Mouse (Mus musculus): ENCODE results near the gene Tex2. TPM values are rescaled to one million over a fixed set of nuclear protein-coding genes. Genes with fewer than 3 reads are reported as not detected.

Gene Tex2
- polyA plus RNA-seq, 1 experiment = 33.0 TPM

DNA sequence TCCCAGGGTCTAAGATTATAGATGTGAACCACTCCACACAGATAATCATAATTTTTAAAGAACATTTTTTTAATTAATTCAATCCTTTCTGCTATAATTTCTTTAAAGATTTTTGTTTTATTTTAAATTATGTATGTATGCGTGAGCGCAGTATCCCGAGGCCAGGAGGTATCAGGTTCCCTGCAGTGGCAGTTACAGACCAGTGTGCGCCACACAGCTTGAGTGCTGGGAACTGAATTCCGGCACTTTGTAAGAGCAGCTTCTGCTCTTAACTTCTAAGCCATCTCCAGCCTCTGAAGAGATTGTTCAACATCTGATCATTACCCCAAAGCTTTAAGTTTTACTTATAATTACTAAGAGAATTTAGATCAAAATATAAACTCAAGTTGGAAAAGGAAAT lies 23.1 kb downstream of the Tex2 start:
- H3K36me3 ChIP-seq (ENCODE audit: control insufficient read depth, insufficient read depth, low read length) = no peaks in the 10 kb centered on the region
- no peak overlapping the region for H3K4me3 ChIP-seq (ENCODE audit: insufficient read depth, low read depth, low read length)
- no peak for DNase-seq
- no peak overlapping the region for H3K27ac ChIP-seq (ENCODE audit: insufficient read depth, low read depth, low read length)
- TF ChIP-seq CTCF (conservative IDR thresholded peaks at IDR 0.05; ENCODE audit: insufficient read depth, insufficient read length, low read depth, low read length) (no peak), POLR2A (IDR thresholded peaks at IDR 0.05; ENCODE audit: low read depth, low read length) (no peak)
- WGBS = 77% methylated on average over 5 of the region's 5 CpGs
- H3K27me3 ChIP-seq (replicated peaks; ENCODE audit: control insufficient read depth, insufficient read depth, low read length) = no peaks in the 10 kb centered on the region
- H3K4me1 ChIP-seq (ENCODE audit: control insufficient read depth, insufficient read depth, low read length) = no peaks in the 10 kb centered on the region

DNA sequence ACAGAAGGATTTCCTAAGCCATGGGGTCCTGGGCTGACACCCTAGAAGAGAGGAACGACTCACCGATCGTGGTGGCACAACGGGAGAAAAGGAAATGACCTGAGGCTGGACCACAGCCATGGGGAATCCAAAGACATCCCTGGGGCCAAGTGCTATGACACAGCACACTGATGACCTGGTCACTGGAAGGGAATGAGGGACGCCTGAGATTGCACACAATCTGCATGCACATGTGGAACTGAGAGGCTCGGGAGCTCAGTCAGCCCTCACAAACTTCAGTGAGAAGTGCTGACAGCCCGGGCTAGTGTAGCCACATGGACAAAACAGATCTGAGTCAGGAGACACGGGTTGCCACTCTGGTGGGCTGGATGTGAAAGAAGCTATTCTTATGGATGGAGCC lies 24.4 kb downstream of the Tex2 start:
- WGBS = 50% methylated on average over 8 of the region's 8 CpGs
- no peak for DNase-seq
- Histone ChIP-seq H3K4me1 (ENCODE audit: control insufficient read depth, insufficient read depth, low read length) (no peaks in the 10 kb centered on the region; the same call in 1 of the 2 replicates), H3K36me3 (ENCODE audit: control insufficient read depth, insufficient read depth, low read length) (no peaks in the 10 kb centered on the region), H3K4me3 (ENCODE audit: insufficient read depth, low read depth, low read length) (no peak overlapping the region), H3K27ac (ENCODE audit: insufficient read depth, low read depth, low read length) (no peak overlapping the region), H3K27me3 (replicated peaks; ENCODE audit: control insufficient read depth, insufficient read depth, low read length) (no peaks in the 10 kb centered on the region)
- TF ChIP-seq CTCF (conservative IDR thresholded peaks at IDR 0.05; ENCODE audit: insufficient read depth, insufficient read length, low read depth, low read length) (no peak), POLR2A (IDR thresholded peaks at IDR 0.05; ENCODE audit: low read depth, low read length) (no peak)

DNA sequence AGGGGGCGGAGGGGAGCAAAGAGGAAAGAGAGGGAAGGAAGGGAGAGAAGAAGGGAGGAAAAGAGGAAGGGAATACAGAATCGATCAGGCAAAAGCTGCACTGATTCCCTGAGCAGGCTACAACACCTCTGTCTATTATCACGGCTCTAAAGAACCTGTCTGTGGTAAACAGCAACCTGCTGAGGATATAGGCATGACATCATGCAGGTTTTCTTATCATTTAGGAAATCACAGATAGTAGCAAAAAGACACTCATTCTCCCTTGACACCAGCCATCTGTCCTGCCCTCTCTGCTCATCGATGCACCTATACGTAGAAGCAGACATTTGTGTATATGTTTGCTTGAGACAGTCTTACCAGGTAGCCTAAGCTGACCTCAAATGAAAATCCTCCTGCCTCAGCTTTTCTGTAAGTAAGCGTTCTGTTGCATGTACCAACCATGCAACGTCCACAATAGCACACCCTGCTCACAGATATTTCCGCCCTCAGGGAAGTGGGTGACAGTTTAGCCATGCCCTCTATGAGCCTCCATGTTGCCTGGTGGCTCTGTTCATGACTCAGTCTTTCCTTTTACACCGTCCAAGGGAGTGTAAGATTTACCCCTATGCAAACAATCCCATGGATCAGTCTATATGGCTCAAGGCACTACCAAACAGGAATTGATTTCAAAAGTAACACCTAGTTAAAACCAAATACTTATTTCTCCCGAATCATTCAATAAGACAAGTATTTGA lies 25.3 kb downstream of the Tex2 start:
- Histone ChIP-seq H3K4me3 (ENCODE audit: insufficient read depth, low read depth, low read length) (no peak overlapping the region), H3K27ac (ENCODE audit: insufficient read depth, low read depth, low read length) (no peak overlapping the region), H3K4me1 (ENCODE audit: control insufficient read depth, insufficient read depth, low read length) (peaks cover 5% of the 10 kb centered on the region), H3K27me3 (replicated peaks; ENCODE audit: control insufficient read depth, insufficient read depth, low read length) (no peaks in the 10 kb centered on the region), H3K36me3 (ENCODE audit: control insufficient read depth, insufficient read depth, low read length) (no peaks in the 10 kb centered on the region)
- TF ChIP-seq CTCF (conservative IDR thresholded peaks at IDR 0.05; ENCODE audit: insufficient read depth, insufficient read length, low read depth, low read length) (no peak), POLR2A (IDR thresholded peaks at IDR 0.05; ENCODE audit: low read depth, low read length) (no peak)
- no peak for DNase-seq
- WGBS = 79% methylated on average over 10 of the region's 10 CpGs

DNA sequence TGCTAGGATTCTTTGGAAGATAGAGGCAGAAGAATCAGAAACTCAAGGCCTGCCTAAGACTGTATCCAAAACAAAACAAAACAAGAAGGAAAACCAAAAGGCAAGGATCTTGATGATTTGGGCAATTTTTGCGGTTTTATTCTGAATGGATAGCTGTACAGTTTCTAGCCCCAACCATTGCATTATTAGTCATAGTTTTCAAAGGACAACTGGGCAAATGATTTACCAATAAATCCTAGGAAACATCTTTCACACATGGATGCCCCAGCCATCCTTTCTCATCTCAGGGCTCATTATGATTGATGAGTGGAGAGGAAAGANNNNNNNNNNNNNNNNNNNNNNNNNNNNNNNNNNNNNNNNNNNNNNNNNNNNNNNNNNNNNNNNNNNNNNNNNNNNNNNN lies 29.4 kb downstream of the Tex2 start:
- TF ChIP-seq POLR2A (IDR thresholded peaks at IDR 0.05; ENCODE audit: low read depth, low read length) = no peak
- Histone ChIP-seq H3K36me3 (ENCODE audit: control insufficient read depth, insufficient read depth, low read length) (no peaks in the 10 kb centered on the region), H3K4me1 (ENCODE audit: control insufficient read depth, insufficient read depth, low read length) (peaks cover 8% of the 10 kb centered on the region), H3K27ac (ENCODE audit: insufficient read depth, low read depth, low read length) (no peak overlapping the region), H3K4me3 (ENCODE audit: insufficient read depth, low read depth, low read length) (no peak overlapping the region), H3K27me3 (replicated peaks; ENCODE audit: control insufficient read depth, insufficient read depth, low read length) (no peaks in the 10 kb centered on the region)
- WGBS = 87% methylated on average over 1 of the region's 1 CpGs
- no peak for DNase-seq

DNA sequence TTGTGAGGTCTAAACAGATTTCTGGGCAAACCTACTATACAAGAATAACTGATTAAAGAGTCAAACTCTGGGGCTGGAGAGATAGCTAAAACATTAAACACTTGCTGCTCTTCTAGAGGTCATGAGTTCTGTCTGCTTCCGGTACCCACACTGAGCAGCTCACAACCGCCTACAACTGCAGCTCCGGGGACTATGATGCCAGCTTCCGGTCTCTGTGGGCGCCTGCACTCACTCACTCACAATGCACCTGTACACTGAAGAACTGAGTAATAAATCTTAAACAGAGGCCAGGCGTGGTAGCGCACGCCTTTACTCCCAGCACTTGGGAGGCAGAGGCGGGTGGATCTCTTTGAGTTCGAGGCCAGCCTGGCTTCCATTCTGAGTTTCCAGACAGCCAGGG lies 31.9 kb downstream of the Tex2 start:
- H3K36me3 ChIP-seq (ENCODE audit: control insufficient read depth, insufficient read depth, low read length) = no peaks in the 10 kb centered on the region
- H3K27me3 ChIP-seq (replicated peaks; ENCODE audit: control insufficient read depth, insufficient read depth, low read length) = no peaks in the 10 kb centered on the region
- WGBS = 94% methylated on average over 10 of the region's 10 CpGs
- DNase-seq = no peak
- TF ChIP-seq POLR2A (IDR thresholded peaks at IDR 0.05; ENCODE audit: low read depth, low read length) (no peak), CTCF (conservative IDR thresholded peaks at IDR 0.05; ENCODE audit: insufficient read depth, insufficient read length, low read depth, low read length) (no peak)
- no peak overlapping the region for H3K4me3 ChIP-seq (ENCODE audit: insufficient read depth, low read depth, low read length)
- H3K27ac ChIP-seq (ENCODE audit: insufficient read depth, low read depth, low read length) = no peak overlapping the region
- peaks cover 8% of the 10 kb centered on the region for H3K4me1 ChIP-seq (ENCODE audit: control insufficient read depth, insufficient read depth, low read length)

DNA sequence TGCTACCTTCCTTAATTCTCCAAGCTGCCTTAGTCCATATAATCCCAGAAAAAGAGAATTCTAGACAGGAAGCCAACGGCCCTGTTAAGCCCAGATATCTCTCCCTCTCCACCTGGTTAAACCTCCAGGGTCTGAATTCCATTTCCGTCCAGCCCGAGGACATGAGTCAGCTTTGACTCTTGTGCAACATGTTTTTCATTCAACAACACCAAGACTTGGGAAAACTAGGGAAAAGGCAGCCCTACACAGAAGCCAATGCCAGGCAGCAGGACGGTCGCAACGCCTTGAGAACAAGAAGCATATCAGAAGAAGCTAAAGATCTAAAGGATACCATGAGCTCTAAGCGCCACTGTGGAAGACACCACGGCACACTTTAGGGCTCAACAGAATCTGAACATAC lies 32.8 kb downstream of the Tex2 start:
- Histone ChIP-seq H3K27ac (ENCODE audit: insufficient read depth, low read depth, low read length) (no peak overlapping the region), H3K4me1 (ENCODE audit: control insufficient read depth, insufficient read depth, low read length) (peaks cover 8% of the 10 kb centered on the region), H3K36me3 (ENCODE audit: control insufficient read depth, insufficient read depth, low read length) (no peaks in the 10 kb centered on the region), H3K4me3 (ENCODE audit: insufficient read depth, low read depth, low read length) (no peak overlapping the region), H3K27me3 (replicated peaks; ENCODE audit: control insufficient read depth, insufficient read depth, low read length) (no peaks in the 10 kb centered on the region)
- no peak for DNase-seq
- WGBS = 91% methylated on average over 8 of the region's 8 CpGs
- TF ChIP-seq POLR2A (IDR thresholded peaks at IDR 0.05; ENCODE audit: low read depth, low read length) (no peak), CTCF (conservative IDR thresholded peaks at IDR 0.05; ENCODE audit: insufficient read depth, insufficient read length, low read depth, low read length) (no peak)

DNA sequence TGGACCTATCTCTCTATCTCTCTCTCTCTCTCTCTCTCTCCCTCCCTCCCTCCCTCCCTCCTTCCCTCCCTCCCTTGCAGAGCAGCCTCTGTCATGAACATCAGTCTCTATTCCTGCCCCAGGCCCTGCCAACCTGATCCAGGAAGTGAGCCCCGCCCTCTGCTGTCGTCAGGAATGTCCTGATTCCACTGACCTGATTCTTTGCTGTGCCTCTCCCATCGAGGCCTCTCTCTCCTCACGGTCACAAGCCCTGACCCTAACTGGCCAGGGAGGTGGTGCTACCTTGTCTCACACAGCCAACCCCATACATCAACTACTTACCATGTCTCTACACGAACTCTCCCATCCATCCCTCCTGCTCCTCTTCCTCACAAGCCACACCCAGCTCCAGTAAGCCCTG lies 33.3 kb downstream of the Tex2 start:
- no peak overlapping the region for H3K27ac ChIP-seq (ENCODE audit: insufficient read depth, low read depth, low read length)
- TF ChIP-seq POLR2A (IDR thresholded peaks at IDR 0.05; ENCODE audit: low read depth, low read length) (no peak), CTCF (conservative IDR thresholded peaks at IDR 0.05; ENCODE audit: insufficient read depth, insufficient read length, low read depth, low read length) (no peak)
- H3K4me1 ChIP-seq (ENCODE audit: control insufficient read depth, insufficient read depth, low read length) = peaks cover 10% of the 10 kb centered on the region
- H3K4me3 ChIP-seq (ENCODE audit: insufficient read depth, low read depth, low read length) = no peak overlapping the region
- no peak for DNase-seq
- no peaks in the 10 kb centered on the region for H3K27me3 ChIP-seq (replicated peaks; ENCODE audit: control insufficient read depth, insufficient read depth, low read length)
- H3K36me3 ChIP-seq (ENCODE audit: control insufficient read depth, insufficient read depth, low read length) = no peaks in the 10 kb centered on the region
- 43% methylated on average over 5 of the region's 5 CpGs for WGBS
